Mouse (Mus musculus) CH12.LX (cell line): Measurements from ENCODE around the gene Ppm1b. TPM values are rescaled to one million over a fixed set of nuclear protein-coding genes. Genes with fewer than 3 reads are reported as not detected.

ENCODE experiments used
- DNase-seq: peaks from one replicate; pipeline ENCODE4 v3.0.0-alpha.2; 2013; ENCODE audit errors: extremely low read depth
- H3K27ac ChIP-seq: 2 replicates; pipeline ENCODE4 v1.5.1; 2012; ENCODE audit warnings: low read depth, mild to moderate bottlenecking, control low read depth, moderate library complexity; ENCODE audit not compliant: insufficient read depth
- H3K27me3 ChIP-seq: replicated peaks from 2 replicates; pipeline ENCODE3; 2012; ENCODE audit warnings: inconsistent platforms
- H3K36me3 ChIP-seq, 2 experiments: replicated peaks in 1 of 2; 2 replicates each; pipeline versions ENCODE3 to v1.6.1; 2012; ENCODE audit warnings: inconsistent platforms in 1 of 2, low read length in 1 of 2, mild to moderate bottlenecking in 1 of 2, mixed read lengths in 1 of 2, moderate library complexity in 1 of 2; ENCODE audit not compliant: control insufficient read depth in 1 of 2, insufficient read depth in 1 of 2
- H3K4me1 ChIP-seq, 2 experiments: 2 replicates each; pipeline ENCODE4 v1.6.1; 2012; ENCODE audit warnings: inconsistent platforms in 1 of 2, moderate library complexity in 1 of 2; ENCODE audit not compliant: insufficient read depth in 2 of 2, control insufficient read depth in 1 of 2
- H3K4me2 ChIP-seq: 2 replicates; pipeline ENCODE4 v1.6.1; 2012; ENCODE audit warnings: low read depth, mild to moderate bottlenecking, control low read depth; ENCODE audit not compliant: poor library complexity, insufficient read depth, severe bottlenecking
- H3K4me3 ChIP-seq, 3 experiments: fragments of 150-350 bp in 1 of 3; sonication (generic) in 1 of 3; replicated peaks in 1 of 3; 2 replicates each; pipeline versions ENCODE3 to v1.5.1; 2011 to 2012; ENCODE audit warnings: low read depth in 2 of 3, low read length in 2 of 3, mild to moderate bottlenecking in 2 of 3, moderate library complexity in 2 of 3, control low read depth in 1 of 3, improper control_type of control experiment in 1 of 3, inconsistent platforms in 1 of 3, mixed read lengths in 1 of 3; ENCODE audit not compliant: poor library complexity in 1 of 3
- H3K79me2 ChIP-seq: replicated peaks from 2 replicates; pipeline ENCODE4 v1.6.1; 2012; ENCODE audit warnings: mild to moderate bottlenecking, moderate library complexity; ENCODE audit not compliant: control insufficient read depth, poor library complexity, insufficient read depth, severe bottlenecking; ENCODE audit errors: extremely low read depth
- H3K9ac ChIP-seq: 2 replicates; pipeline ENCODE4 v1.6.1; 2012; ENCODE audit warnings: low read depth, mild to moderate bottlenecking, control low read depth, moderate library complexity; ENCODE audit not compliant: insufficient read depth
- H3K9me3 ChIP-seq: replicated peaks from 2 replicates; pipeline ENCODE3; 2012; ENCODE audit warnings: low read length, inconsistent platforms, mixed read lengths
- CTCF ChIP-seq, 2 experiments: IDR thresholded peaks in 1 of 2; conservative IDR thresholded peaks in 1 of 2; 2 replicates each; pipeline ENCODE4 v1.5.1; 2011 to 2012; ENCODE audit warnings: low read depth in 2 of 2, low read length in 2 of 2, improper control_type of control experiment in 1 of 2, inconsistent platforms in 1 of 2, mild to moderate bottlenecking in 1 of 2, moderate library complexity in 1 of 2
- E2F4 ChIP-seq: IDR thresholded peaks from 2 replicates; pipeline ENCODE4 v1.6.1; 2011; ENCODE audit warnings: low read depth, low read length, improper control_type of control experiment; ENCODE audit not compliant: insufficient replicate concordance
- ELF1 ChIP-seq: IDR thresholded peaks from 2 replicates; pipeline ENCODE4 v1.6.1; 2014; ENCODE audit warnings: low read depth, mild to moderate bottlenecking, inconsistent platforms, low read length, improper control_type of control experiment
- ETS1 ChIP-seq: conservative IDR thresholded peaks from 2 replicates; pipeline ENCODE4 v1.6.1; 2012; ENCODE audit warnings: low read depth, mild to moderate bottlenecking, inconsistent platforms, low read length, improper control_type of control experiment, moderate library complexity
- HCFC1 ChIP-seq: IDR thresholded peaks from 2 replicates; pipeline ENCODE4 v1.6.1; 2012; ENCODE audit warnings: low read depth, mild to moderate bottlenecking, inconsistent platforms, low read length, improper control_type of control experiment
- IRF4 ChIP-seq: IDR thresholded peaks from 2 replicates; pipeline ENCODE4 v1.6.1; 2014; ENCODE audit warnings: low read depth, mild to moderate bottlenecking, inconsistent platforms, low read length, improper control_type of control experiment
- JUND ChIP-seq: conservative IDR thresholded peaks from 2 replicates; pipeline ENCODE4 v1.6.1; 2011; ENCODE audit warnings: low read depth, low read length, improper control_type of control experiment
- MEF2A ChIP-seq: IDR thresholded peaks from 2 replicates; pipeline ENCODE4 v1.6.1; 2014; ENCODE audit warnings: low read depth, mild to moderate bottlenecking, inconsistent platforms, low read length, improper control_type of control experiment, borderline replicate concordance
- MXI1 ChIP-seq: IDR thresholded peaks from 2 replicates; pipeline ENCODE4 v1.6.1; 2011; ENCODE audit warnings: mild to moderate bottlenecking, low read depth, low read length, improper control_type of control experiment
- PAX5 ChIP-seq: IDR thresholded peaks from 2 replicates; pipeline ENCODE4 v1.6.1; 2012; ENCODE audit warnings: low read length, inconsistent platforms, mixed read lengths
- POLR2A ChIP-seq: IDR thresholded peaks from 2 replicates; pipeline ENCODE4 v1.6.1; 2011; ENCODE audit warnings: low read depth, mild to moderate bottlenecking, improper control_type of control experiment, low read length
- POLR2AphosphoS2 ChIP-seq: IDR thresholded peaks from 2 replicates; pipeline ENCODE4 v1.6.1; 2011; ENCODE audit warnings: low read depth, low read length, improper control_type of control experiment
- RAD21 ChIP-seq: IDR thresholded peaks from 2 replicates; pipeline ENCODE4 v1.6.1; 2011; ENCODE audit warnings: low read depth, mild to moderate bottlenecking, low read length, improper control_type of control experiment, moderate library complexity
- RCOR1 ChIP-seq: conservative IDR thresholded peaks from 2 replicates; pipeline ENCODE4 v1.6.1; 2012; ENCODE audit warnings: low read depth, mild to moderate bottlenecking, inconsistent platforms, low read length, improper control_type of control experiment
- SMC3 ChIP-seq: IDR thresholded peaks from 2 replicates; pipeline ENCODE4 v1.6.1; 2011; ENCODE audit warnings: low read depth, low read length, improper control_type of control experiment
- TBP ChIP-seq: conservative IDR thresholded peaks from 2 replicates; pipeline ENCODE4 v1.6.1; 2011; ENCODE audit warnings: low read depth, low read length, improper control_type of control experiment
- TCF12 ChIP-seq: IDR thresholded peaks from 2 replicates; pipeline ENCODE4 v1.6.1; 2014; ENCODE audit warnings: low read depth, mild to moderate bottlenecking, inconsistent platforms, low read length, improper control_type of control experiment
- ZKSCAN1 ChIP-seq: IDR thresholded peaks from 2 replicates; pipeline ENCODE4 v1.6.1; 2012; ENCODE audit warnings: low read depth, inconsistent platforms, low read length, improper control_type of control experiment, borderline replicate concordance
- ZMIZ1 ChIP-seq: IDR thresholded peaks from 2 replicates; pipeline ENCODE4 v1.6.1; 2012; ENCODE audit warnings: low read depth, mild to moderate bottlenecking, inconsistent platforms, low read length, improper control_type of control experiment
- dilution Hi-C: fragments of 300-500 bp; cut with MboI; formaldehyde crosslinking; loops from 2 replicates; pipeline ENCODE4 v1.14.3; 2020; ENCODE audit warnings: low sequenced_read_pairs; ENCODE audit not compliant: extremely low pct_unique_long_range_greater_than_20kb, extremely low pct_ligation_motif_present
- in situ Hi-C: fragments of 300-500 bp; cut with MboI; formaldehyde crosslinking; loops from 3 replicates; pipeline ENCODE4 v1.14.3; 2019; ENCODE audit warnings: low sequenced_read_pairs, low pct_ligation_motif_present, low pct_unique_long_range_greater_than_20kb, mixed read lengths
- polyA plus RNA-seq: library from polyadenylated mRNA; unstranded; fragments of >175 nt; gene quantifications from 2 replicates; pipeline ENCODE4 v1.2.1, GENCODE M21; 2012; ENCODE audit warnings: low read depth; ENCODE audit not compliant: insufficient read length
- total RNA-seq, 2 experiments: library from RNA; depleted of rRNA; stranded (reverse); fragments of 300-350 nt in 1 of 2; fragments of >200 nt in 1 of 2; gene quantifications; 2 replicates each; pipeline ENCODE4 v1.2.3; 2012 to 2014

Ppm1b gene
- total and polyA plus RNA-seq, 3 experiments, result 37.7 to 49.6 (median 39.5) TPM

DNA sequence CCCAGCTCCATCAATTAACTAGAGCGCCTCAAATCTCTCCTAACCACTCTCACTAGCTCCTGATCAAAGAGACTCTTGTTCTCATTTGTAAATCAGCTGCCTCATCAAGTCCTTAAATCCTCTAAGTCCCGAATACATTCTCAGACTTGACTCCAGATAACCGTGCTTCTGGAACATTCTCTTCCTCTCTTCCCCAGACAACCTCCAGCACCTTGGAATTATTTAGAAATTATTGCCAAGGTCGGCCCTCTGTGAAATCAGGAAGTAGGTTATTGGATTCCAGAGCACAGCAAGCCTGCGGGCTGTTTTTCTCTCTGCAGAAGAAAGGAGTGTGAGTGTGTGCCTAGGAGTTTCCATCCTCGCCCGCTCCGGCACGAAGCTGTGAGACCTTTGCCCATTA is 20.2 kb upstream of the Ppm1b start:
- H3K9ac ChIP-seq, result no peak overlapping the region
- dilution Hi-C loops (no loop called here), in situ Hi-C loops (no loop called here)
- no peaks in the 10 kb centered on the region; a peak in 1 of 4 replicates for H3K4me1 ChIP-seq
- no peak overlapping the region for H3K27ac ChIP-seq
- TF ChIP-seq POLR2A, result no peak
- no peak for TF ChIP-seq ETS1
- no peak for TF ChIP-seq POLR2AphosphoS2
- TF ChIP-seq ZMIZ1, result no peak
- no peak overlapping the region for H3K4me3 ChIP-seq
- no peaks in the 10 kb centered on the region for H3K79me2 ChIP-seq
- H3K36me3 ChIP-seq, result no peaks in the 10 kb centered on the region
- H3K27me3 ChIP-seq, result no peaks in the 10 kb centered on the region
- H3K4me2 ChIP-seq, result no peak overlapping the region
- peaks cover 10% of the 10 kb centered on the region for H3K9me3 ChIP-seq
- no peak for DNase-seq

DNA sequence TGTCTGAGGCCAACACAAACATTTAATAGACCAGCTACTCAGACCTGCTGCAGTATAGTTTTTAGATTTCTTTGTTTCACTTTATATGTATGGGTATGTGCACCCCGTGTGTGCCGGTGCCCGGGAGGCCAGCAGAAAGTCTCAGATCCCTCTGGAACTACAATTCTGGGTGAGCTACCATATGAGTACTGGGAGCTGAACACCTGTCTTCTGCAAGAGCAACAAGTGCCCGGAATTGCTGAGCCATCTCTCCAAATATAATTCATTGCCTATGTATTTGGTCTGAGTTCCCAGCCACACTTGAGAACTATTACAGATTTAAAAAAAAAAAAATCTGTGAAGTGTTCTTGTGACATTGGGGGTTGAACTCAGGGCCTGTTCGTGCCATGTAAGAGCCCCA is 19.7 kb upstream of the Ppm1b start:
- Histone ChIP-seq H3K4me3 (no peak overlapping the region), H3K9me3 (peaks cover 9% of the 10 kb centered on the region), H3K36me3 (no peaks in the 10 kb centered on the region), H3K9ac (no peak overlapping the region), H3K27me3 (no peaks in the 10 kb centered on the region), H3K79me2 (no peaks in the 10 kb centered on the region), H3K27ac (no peak overlapping the region), H3K4me2 (no peak overlapping the region), H3K4me1 (no peaks in the 10 kb centered on the region; a peak in 1 of 4 replicates)
- TF ChIP-seq ETS1, result no peak
- no peak for TF ChIP-seq ZKSCAN1
- TF ChIP-seq MEF2A, result no peak
- TF ChIP-seq IRF4, result no peak
- no peak for TF ChIP-seq TCF12
- TF ChIP-seq RCOR1, result no peak
- no peak for TF ChIP-seq HCFC1
- no peak for TF ChIP-seq TBP
- TF ChIP-seq RAD21, result no peak
- TF ChIP-seq E2F4, result no peak
- no peak for TF ChIP-seq SMC3
- no peak for TF ChIP-seq PAX5
- no peak for TF ChIP-seq POLR2AphosphoS2
- no peak for TF ChIP-seq MXI1
- TF ChIP-seq JUND, result no peak
- no peak for TF ChIP-seq CTCF (conservative IDR thresholded peaks at IDR 0.05 in 1 of 2, IDR thresholded peaks at IDR 0.05 in 1 of 2; ENCODE audit: low read depth in 2 of 2, low read length in 2 of 2)
- no peak for TF ChIP-seq ELF1
- dilution Hi-C loops, result no loop called here
- DNase-seq, result no peak
- in situ Hi-C loops, result no loop called here
